Mouse (Mus musculus): ENCODE results near the gene Ptges3.
"Not testable (repeated sequence)": the region's sequence is repeated elsewhere in the genome, so short reads cannot be mapped to it uniquely, and the experiment has no call there.

Ptges3 gene

GRCm38 (mm10) chr10:128058601-128059151 is at the start of gene Ptges3:
Gene Ptges3 (plus strand): TSS chr10:128058954.
- DNase-seq (ENCODE audit: low read depth in 1 of 2, low spot score in 2 of 2) = peak; percentile 86 to 91

DNA sequence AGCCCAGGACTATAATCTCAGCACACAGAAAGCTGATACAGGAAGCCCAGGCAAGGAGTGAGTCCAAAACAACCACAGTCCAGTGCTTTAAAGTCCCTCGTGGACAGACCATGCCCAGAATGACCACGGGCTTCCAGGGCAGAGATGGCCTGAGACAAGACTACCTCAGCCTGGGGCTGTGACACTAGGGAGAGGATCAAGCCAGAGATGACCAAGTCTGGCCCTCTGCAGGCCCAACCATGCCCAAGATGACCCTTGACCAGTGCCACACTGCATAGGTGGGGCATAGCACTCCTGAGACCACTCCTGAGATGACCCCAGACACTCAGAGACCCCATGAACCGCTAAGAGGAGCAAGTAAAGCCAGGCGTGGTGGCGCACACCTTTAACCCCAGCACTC is 49.0 kb upstream of the Ptges3 start:
- no peak for DNase-seq (ENCODE audit: low read depth in 1 of 2, low spot score in 2 of 2)

DNA sequence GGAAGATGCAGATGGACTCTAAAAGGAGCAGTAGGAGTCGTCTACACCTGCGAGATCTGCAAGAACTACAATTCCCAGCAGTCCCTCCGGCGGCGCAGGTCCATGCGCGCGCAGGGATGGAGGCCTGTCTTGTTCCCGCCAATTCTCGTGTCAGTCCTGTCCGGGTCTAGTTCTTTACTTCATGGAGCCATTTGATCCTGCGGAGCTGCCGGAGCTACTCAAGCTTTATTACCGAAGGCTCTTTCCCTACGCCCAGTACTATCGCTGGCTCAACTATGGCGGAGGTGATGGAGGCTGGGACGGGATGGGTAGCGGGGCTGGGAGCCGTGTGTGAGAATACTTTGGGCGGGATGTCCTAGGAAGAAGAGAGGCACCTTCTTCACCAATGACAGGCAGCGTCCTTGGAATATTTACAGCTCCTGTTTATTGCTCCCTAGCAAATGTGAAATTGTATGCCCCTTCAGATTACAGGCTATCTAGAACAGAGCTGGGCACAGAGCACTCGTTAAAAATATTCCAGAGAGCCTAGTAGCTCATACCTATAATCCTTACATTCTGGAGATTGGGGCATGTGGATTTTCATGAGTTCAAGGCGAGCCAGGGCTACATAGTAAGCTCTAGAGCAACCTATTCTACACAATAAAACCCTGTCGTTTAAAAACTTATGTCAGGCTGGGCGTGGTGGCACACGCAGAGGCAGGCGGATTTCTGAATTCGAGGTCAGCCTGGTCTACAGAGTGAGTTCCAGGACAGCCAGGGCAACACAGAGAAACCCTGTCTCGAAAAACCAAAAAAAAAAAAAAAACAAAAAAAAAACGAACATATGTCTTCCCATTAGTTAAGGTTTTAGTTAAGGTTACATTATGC is 43.5 kb upstream of the Ptges3 start, which contains the start of gene Prim1:
Prim1 (plus strand) TSS at position 101 of the 867 bp plus-strand sequence.
- DNase-seq (ENCODE audit: low read depth in 1 of 2, low spot score in 2 of 2) = peak; percentile 24 to 27

- DNase-seq (ENCODE audit: low read depth in 1 of 2, low spot score in 2 of 2) = no peak
Measured at GRCm38 (mm10) chr10:128022196-128022595, 36.6 kb upstream of the Ptges3 start.

DNA sequence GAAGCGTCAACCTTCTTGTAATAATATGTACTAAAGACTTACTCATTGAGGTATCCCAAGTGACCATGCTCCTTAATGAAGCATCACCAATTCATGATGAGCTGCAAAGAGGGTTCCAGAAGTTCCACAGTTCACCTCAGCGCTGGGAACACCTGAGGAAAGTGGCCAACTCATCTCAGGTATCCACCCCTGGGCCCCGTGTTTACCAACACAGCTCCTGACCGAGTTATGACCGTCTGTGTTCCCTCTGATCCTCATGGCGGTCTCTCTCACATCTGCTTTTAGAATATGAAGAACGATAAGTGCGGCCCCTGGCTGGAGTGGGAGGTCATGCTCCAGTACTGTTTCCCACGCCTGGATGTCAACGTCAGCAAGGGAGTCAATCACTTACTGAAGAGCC is 35.3 kb upstream of the Ptges3 start:
- no peak for DNase-seq (ENCODE audit: low read depth in 1 of 2, low spot score in 2 of 2)

DNA sequence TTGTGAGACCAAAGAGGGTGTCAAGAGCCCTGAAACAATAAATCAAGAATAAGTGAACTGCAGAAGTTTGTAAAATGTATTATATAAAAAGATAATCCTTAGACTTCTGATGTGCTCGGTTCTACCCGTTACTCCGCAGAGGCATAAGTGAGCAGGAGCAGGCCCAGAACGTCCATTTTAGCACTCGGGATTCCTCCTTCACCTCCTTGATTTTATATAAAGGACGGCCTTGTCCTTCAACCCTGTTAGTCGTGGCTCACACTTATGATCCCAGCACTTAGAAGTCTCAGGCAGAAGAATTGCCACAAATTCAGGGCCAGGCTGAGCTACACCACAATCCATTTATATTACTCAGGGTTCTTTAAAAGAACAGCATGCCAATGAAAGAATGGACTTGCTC is 28.8 kb upstream of the Ptges3 start:
- no peak for DNase-seq (ENCODE audit: low read depth in 1 of 2, low spot score in 2 of 2)

GRCm38 (mm10) chr10:128030860-128031259 is 27.9 kb upstream of the Ptges3 start:
- DNase-seq (ENCODE audit: low read depth in 1 of 2, low spot score in 2 of 2) = no peak

- DNase-seq (ENCODE audit: low read depth in 1 of 2, low spot score in 2 of 2) = peak in 1 of 2 experiments; percentile 24
Measured at GRCm38 (mm10) chr10:128036746-128037425, 21.9 kb upstream of the Ptges3 start.

DNA sequence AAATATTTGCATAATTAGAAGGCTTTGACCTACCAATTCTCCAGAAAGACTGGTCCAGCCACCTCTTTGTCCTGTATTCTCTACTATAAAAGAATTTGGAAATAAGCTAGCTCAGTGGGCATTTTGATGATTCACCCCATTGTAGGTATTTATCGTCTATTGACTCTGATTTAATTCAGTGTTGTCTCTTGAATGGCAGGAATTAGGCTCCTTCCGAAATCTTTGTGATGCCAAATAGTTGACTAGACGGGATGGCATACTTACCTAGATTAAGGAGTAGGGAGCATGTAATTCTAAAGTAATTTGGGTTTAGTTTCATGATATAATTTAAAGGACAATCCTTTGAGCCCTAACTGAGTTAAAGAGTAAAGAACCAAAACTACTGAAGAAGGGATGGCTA is 20.8 kb upstream of the Ptges3 start:
- DNase-seq (ENCODE audit: low read depth in 1 of 2, low spot score in 2 of 2) = no peak

GRCm38 (mm10) chr10:128039167-128039566 is 19.6 kb upstream of the Ptges3 start:
- DNase-seq (ENCODE audit: low read depth in 1 of 2, low spot score in 2 of 2) = no peak

- DNase-seq (ENCODE audit: low read depth in 1 of 2, low spot score in 2 of 2) = no peak
Measured at GRCm38 (mm10) chr10:128039858-128040257, 18.9 kb upstream of the Ptges3 start.

- no peak for DNase-seq (ENCODE audit: low read depth in 1 of 2, low spot score in 2 of 2)
Measured at GRCm38 (mm10) chr10:128040293-128040692, 18.5 kb upstream of the Ptges3 start.

GRCm38 (mm10) chr10:128041636-128042035 is 17.1 kb upstream of the Ptges3 start:
- DNase-seq (ENCODE audit: low read depth in 1 of 2, low spot score in 2 of 2) = no peak

DNA sequence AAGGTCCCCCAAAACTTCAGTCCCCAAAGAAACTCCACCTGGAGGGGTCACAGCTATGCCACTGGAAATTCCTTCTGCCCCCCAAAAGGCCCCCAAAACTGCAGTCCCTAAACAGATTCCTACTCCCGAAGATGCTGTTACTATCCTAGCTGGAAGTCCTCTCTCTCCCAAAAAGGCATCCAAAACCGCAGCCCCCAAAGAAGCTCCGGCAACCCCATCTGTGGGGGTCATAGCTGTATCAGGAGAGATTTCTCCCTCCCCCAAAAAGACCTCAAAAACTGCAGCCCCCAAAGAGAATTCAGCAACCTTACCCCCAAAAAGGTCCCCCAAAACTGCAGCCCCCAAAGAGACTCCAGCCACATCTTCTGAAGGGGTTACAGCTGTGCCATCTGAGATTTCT is 16.3 kb upstream of the Ptges3 start:
- no peak for DNase-seq (ENCODE audit: low read depth in 1 of 2, low spot score in 2 of 2)

- no peak for DNase-seq (ENCODE audit: low read depth in 1 of 2, low spot score in 2 of 2)
Measured at GRCm38 (mm10) chr10:128043041-128043835, 15.5 kb upstream of the Ptges3 start.

- no peak for DNase-seq (ENCODE audit: low read depth in 1 of 2, low spot score in 2 of 2)
Measured at GRCm38 (mm10) chr10:128048157-128048556, 10.6 kb upstream of the Ptges3 start.

- DNase-seq (ENCODE audit: low read depth in 1 of 2, low spot score in 2 of 2) = no peak
Measured at GRCm38 (mm10) chr10:128049741-128050140, 9.0 kb upstream of the Ptges3 start.

DNA sequence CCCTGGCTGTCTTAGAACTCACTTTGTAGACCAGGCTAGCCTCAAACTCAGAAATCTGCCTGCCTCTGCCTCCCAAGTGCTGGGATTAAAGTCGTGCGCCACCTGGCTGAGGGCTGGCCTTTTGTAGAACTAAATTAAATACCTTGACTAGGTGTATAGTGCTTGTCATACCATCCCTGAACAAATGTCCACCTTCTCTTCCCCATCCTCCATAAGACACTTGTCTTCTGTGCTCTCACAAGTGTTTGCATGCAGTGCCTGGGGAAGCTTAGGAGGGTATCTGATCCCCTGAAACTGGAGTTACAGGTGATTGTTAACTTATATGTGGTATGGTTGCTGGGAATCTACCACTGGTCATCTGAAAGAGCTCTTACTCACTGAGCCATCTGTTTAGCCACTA is 8.4 kb upstream of the Ptges3 start:
- DNase-seq (ENCODE audit: low read depth in 1 of 2, low spot score in 2 of 2) = no peak

- no peak for DNase-seq (ENCODE audit: low read depth in 1 of 2, low spot score in 2 of 2)
Measured at GRCm38 (mm10) chr10:128051589-128051988, 7.2 kb upstream of the Ptges3 start.

GRCm38 (mm10) chr10:128052136-128052535 is 6.6 kb upstream of the Ptges3 start:
- not testable (repeated sequence) for DNase-seq (ENCODE audit: low read depth in 1 of 2, low spot score in 2 of 2)

GRCm38 (mm10) chr10:128053001-128053400 is 5.8 kb upstream of the Ptges3 start:
- no peak for DNase-seq (ENCODE audit: low read depth in 1 of 2, low spot score in 2 of 2)
